Comparison of ENCODE assay signal across 8 mouse cellular contexts in the genomic region with DNA sequence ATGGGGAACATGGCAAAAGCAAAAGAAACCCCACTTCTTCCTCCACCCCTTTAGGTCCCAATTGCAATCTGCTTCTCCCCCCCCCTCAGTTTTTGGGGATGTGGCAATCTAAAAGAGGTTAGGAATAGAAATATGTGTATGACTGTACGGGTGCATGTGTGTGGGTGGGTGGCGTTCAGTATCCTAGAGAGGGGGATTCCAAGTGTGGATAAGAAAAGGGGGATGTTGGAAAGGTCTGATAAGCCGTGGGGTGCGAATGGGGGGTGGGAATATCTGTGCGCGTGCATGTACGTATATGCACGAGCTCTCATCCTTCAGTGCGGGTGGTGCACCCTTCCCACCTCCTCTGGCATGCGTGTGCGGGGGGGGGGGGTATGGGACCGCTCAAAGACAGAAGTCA. TPM values are rescaled to one million over a fixed set of nuclear protein-coding genes. Genes with fewer than 3 reads are reported as not detected.
DNase-seq lines count a peak whose midpoint lies in the region; ATAC-seq lines count a peak whose summit lies in the region.
"Had no signal": no experiment of that assay in that cellular context is flagged by ENCODE, and none has a peak within 500 bp of the region (broad histone marks: within the 10 kb centered on the region; RNA-seq: fewer than 3 reads in every experiment).

No protein-coding gene starts in this region.

- peak overlapping the region; percentile 92 for H3K4me2 ChIP-seq in embryonic facial prominence, embryonic 15.5 days (replicated peaks)
- peak overlapping the region; percentile 99 for H3K4me2 ChIP-seq in limb, embryonic 12.5 days

- H3K9ac ChIP-seq in embryonic facial prominence, embryonic 15.5 days, result peak overlapping the region; percentile 35
- H3K9ac ChIP-seq in limb, embryonic 12.5 days (replicated peaks), result peak overlapping the region; percentile 67

- DNase-seq in right cerebral cortex, postnatal 25 days, result peak; percentile 36
- DNase-seq in c-Kit-positive CD71-positive TER-119-positive erythroid progenitor cells, embryonic 14.5 days (ENCODE audit: low spot score), result no peak
- DNase-seq in ovary, postnatal 36 days (ENCODE audit: low spot score), result no peak

- no peaks in the 10 kb centered on the region for H3K9me3 ChIP-seq in megakaryocyte, embryonic 14.5 days
- H3K9me3 ChIP-seq in embryonic facial prominence, embryonic 15.5 days (replicated peaks), result no peaks in the 10 kb centered on the region
- H3K9me3 ChIP-seq in limb, embryonic 12.5 days, result no peaks in the 10 kb centered on the region

- ATAC-seq in megakaryocyte, adult 5-6 weeks (ENCODE audit: poor library complexity, severe bottlenecking), result no peak
- ATAC-seq in embryonic facial prominence, embryonic 15.5 days (ENCODE audit: insufficient number of reproducible peaks, low FRiP score, low TSS enrichment, low read depth), result no peak
- no peak for ATAC-seq in limb, embryonic 12.5 days (ENCODE audit: insufficient number of reproducible peaks, insufficient read depth, low FRiP score, low TSS enrichment, low read depth)

- peaks cover 54% of the 10 kb centered on the region for H3K27me3 ChIP-seq in megakaryocyte, embryonic 14.5 days (replicated peaks)
- peaks cover 12% of the 10 kb centered on the region for H3K27me3 ChIP-seq in embryonic facial prominence, embryonic 15.5 days
- peaks cover 39% of the 10 kb centered on the region for H3K27me3 ChIP-seq in limb, embryonic 12.5 days

- H3K4me1 ChIP-seq in megakaryocyte, embryonic 14.5 days, result peaks cover 81% of the 10 kb centered on the region
- H3K4me1 ChIP-seq in embryonic facial prominence, embryonic 15.5 days, result peaks cover 49% of the 10 kb centered on the region
- peaks cover 53% of the 10 kb centered on the region for H3K4me1 ChIP-seq in limb, embryonic 12.5 days (replicated peaks)

- WGBS in embryonic facial prominence, embryonic 15.5 days, result 1% methylated on average over 10 of the region's 12 CpGs
- 4% methylated on average over 10 of the region's 12 CpGs for WGBS in limb, embryonic 12.5 days

- H3K4me3 ChIP-seq in megakaryocyte, embryonic 14.5 days (replicated peaks), result peak overlapping the region; percentile 91
- H3K4me3 ChIP-seq in embryonic facial prominence, embryonic 15.5 days (replicated peaks), result peak overlapping the region; percentile 48
- peak overlapping the region; percentile 53 for H3K4me3 ChIP-seq in limb, embryonic 12.5 days (replicated peaks)

- no peaks in the 10 kb centered on the region for H3K36me3 ChIP-seq in megakaryocyte, embryonic 14.5 days (replicated peaks; ENCODE audit: low read length)
- no peaks in the 10 kb centered on the region for H3K36me3 ChIP-seq in embryonic facial prominence, embryonic 15.5 days
- H3K36me3 ChIP-seq in limb, embryonic 12.5 days, result no peaks in the 10 kb centered on the region

- peak overlapping the region; percentile 58; the same call in 1 of the 2 replicates for H3K27ac ChIP-seq in embryonic facial prominence, embryonic 15.5 days (replicated peaks)
- H3K27ac ChIP-seq in limb, embryonic 12.5 days, result no peak overlapping the region

RNA-seq across cellular contexts. Expression of gene Ankrd34a, which starts 0.4 kb away (rescaled TPM):
- polyA plus RNA-seq in megakaryocyte, embryonic 14.5 days (2012; ENCODE audit: insufficient read depth, low replicate concordance), result not detected in 2 replicates
- not detected in 2 replicates for total RNA-seq in megakaryocyte, adult 5-6 weeks (2015)
- not detected in 2 replicates for total RNA-seq in megakaryocyte, adult 5-6 weeks (2017)
- polyA plus RNA-seq in embryonic facial prominence, embryonic 15.5 days (2015; fragmentation: Nextera tagmentation; extraction: Ambion mirVana), result 2.2 and 3.0 TPM in 2 replicates
- 1.5 and 2.2 TPM in 2 replicates for polyA plus RNA-seq in limb, embryonic 12.5 days (2016; fragmentation: Nextera tagmentation; extraction: Ambion mirVana)
- total RNA-seq: common myeloid progenitor, adult 5-6 weeks had no signal

RNA-seq across cellular contexts. Expression of gene Polr3gl, which starts 2.9 kb away (rescaled TPM):
- polyA plus RNA-seq in megakaryocyte, embryonic 14.5 days (2012; ENCODE audit: insufficient read depth, low replicate concordance), result 4.6 and 15.4 TPM in 2 replicates
- 22.8 and 26.3 TPM in 2 replicates for total RNA-seq in megakaryocyte, adult 5-6 weeks (2015)
- total RNA-seq in megakaryocyte, adult 5-6 weeks (2017), result 45.6 and 46.4 TPM in 2 replicates
- 43.6 and 48.5 TPM in 2 replicates for polyA plus RNA-seq in embryonic facial prominence, embryonic 15.5 days (2015; fragmentation: Nextera tagmentation; extraction: Ambion mirVana)
- polyA plus RNA-seq in limb, embryonic 12.5 days (2016; fragmentation: Nextera tagmentation; extraction: Ambion mirVana), result 48.5 and 50.4 TPM in 2 replicates

RNA-seq across cellular contexts. Expression of gene Lix1l, which starts 4.1 kb away (rescaled TPM):
- polyA plus RNA-seq in megakaryocyte, embryonic 14.5 days (2012; ENCODE audit: insufficient read depth, low replicate concordance), result 1.2 TPM in 1 of 2 replicates, not detected in the other
- total RNA-seq in megakaryocyte, adult 5-6 weeks (2015), result 0.59 and 1.7 TPM in 2 replicates
- total RNA-seq in megakaryocyte, adult 5-6 weeks (2017), result 1.7 TPM in 2 replicates
- 8.7 and 10.1 TPM in 2 replicates for polyA plus RNA-seq in embryonic facial prominence, embryonic 15.5 days (2015; fragmentation: Nextera tagmentation; extraction: Ambion mirVana)
- polyA plus RNA-seq in limb, embryonic 12.5 days (2016; fragmentation: Nextera tagmentation; extraction: Ambion mirVana), result 5.7 and 6.8 TPM in 2 replicates

RNA-seq across cellular contexts. Expression of gene Gm16253, which starts 20.1 kb away (rescaled TPM):
- polyA plus RNA-seq in megakaryocyte, embryonic 14.5 days (2012; ENCODE audit: insufficient read depth, low replicate concordance), result 0.51 TPM in 1 of 2 replicates, not detected in the other
- total RNA-seq in megakaryocyte, adult 5-6 weeks (2015), result not detected in 2 replicates
- 0.40 TPM in 1 of 2 replicates, not detected in the other for total RNA-seq in megakaryocyte, adult 5-6 weeks (2017)
- polyA plus RNA-seq in embryonic facial prominence, embryonic 15.5 days (2015; fragmentation: Nextera tagmentation; extraction: Ambion mirVana), result 1.5 and 2.0 TPM in 2 replicates
- polyA plus RNA-seq in limb, embryonic 12.5 days (2016; fragmentation: Nextera tagmentation; extraction: Ambion mirVana), result 0.72 and 1.5 TPM in 2 replicates
- total RNA-seq: common myeloid progenitor, adult 5-6 weeks had no signal

RNA-seq across cellular contexts. Expression of gene Rbm8a, which starts 32.9 kb away (rescaled TPM):
- polyA plus RNA-seq in megakaryocyte, embryonic 14.5 days (2012; ENCODE audit: insufficient read depth, low replicate concordance), result 14.0 and 112 TPM in 2 replicates
- total RNA-seq in megakaryocyte, adult 5-6 weeks (2015), result 89.0 and 99.4 TPM in 2 replicates
- 42.3 and 43.4 TPM in 2 replicates for total RNA-seq in megakaryocyte, adult 5-6 weeks (2017)
- polyA plus RNA-seq in embryonic facial prominence, embryonic 15.5 days (2015; fragmentation: Nextera tagmentation; extraction: Ambion mirVana), result 119 and 121 TPM in 2 replicates
- polyA plus RNA-seq in limb, embryonic 12.5 days (2016; fragmentation: Nextera tagmentation; extraction: Ambion mirVana), result 176 and 192 TPM in 2 replicates
